Mouse (Mus musculus): ENCODE data around the gene Cfap61. TPM values are rescaled to one million over a fixed set of nuclear protein-coding genes. Genes with fewer than 3 reads are reported as not detected.

The Cfap61 gene
- polyA plus RNA-seq, 1 experiment from 2014 or later = 1.3 TPM

GRCm38 (mm10) chr2:146134275-146134674, 199.7 kb downstream of the Cfap61 start:
- no peak for ATAC-seq
- 88% methylated on average over 6 of the region's 6 CpGs for WGBS
- no peaks in the 10 kb centered on the region for H3K36me3 ChIP-seq (ENCODE audit: control insufficient read depth, insufficient read depth)

DNA sequence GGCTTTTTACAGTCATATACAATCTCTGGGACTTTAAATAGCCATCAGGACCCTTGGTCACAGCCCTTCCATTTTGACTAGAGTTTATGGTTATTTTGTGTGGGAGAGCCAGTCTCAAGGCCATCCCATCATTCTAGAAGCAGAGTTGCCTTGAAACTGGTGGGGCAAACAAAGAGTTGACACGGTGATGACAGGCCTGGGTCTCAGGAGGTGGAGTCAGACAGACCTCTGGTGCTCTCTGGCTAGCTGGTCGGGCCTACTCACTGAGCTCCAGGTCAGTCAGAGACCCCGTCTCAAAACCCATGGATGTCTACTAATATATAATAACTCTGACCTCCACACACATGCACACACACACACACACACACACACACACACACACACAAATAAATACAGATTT, 206.1 kb downstream of the Cfap61 start:
- Histone ChIP-seq H3K27me3 (replicated peaks; ENCODE audit: control insufficient read depth, insufficient read depth, low read length) (no peaks in the 10 kb centered on the region), H3K4me3 (replicated peaks; ENCODE audit: low read length) (no peak overlapping the region), H3K4me2 (ENCODE audit: low read length) (no peak overlapping the region), H3K9ac (replicated peaks; ENCODE audit: low read depth, low read length) (no peak overlapping the region), H3K27ac (ENCODE audit: low read length) (no peak overlapping the region), H3K9me3 (ENCODE audit: control insufficient read depth, low read length) (no peaks in the 10 kb centered on the region), H3K36me3 (ENCODE audit: control insufficient read depth, insufficient read depth) (no peaks in the 10 kb centered on the region), H3K4me1 (replicated peaks; ENCODE audit: control insufficient read depth, insufficient read depth, low read length) (no peaks in the 10 kb centered on the region)
- ATAC-seq = no peak
- WGBS = 85% methylated on average over 3 of the region's 3 CpGs

More at GRCm38 (mm10) chr2:146134275-146134674, 199.7 kb downstream of the Cfap61 start:
- H3K4me2 ChIP-seq (ENCODE audit: low read length) = no peak overlapping the region
- no peak overlapping the region for H3K4me3 ChIP-seq (replicated peaks; ENCODE audit: low read length)
- H3K4me1 ChIP-seq (replicated peaks; ENCODE audit: control insufficient read depth, insufficient read depth, low read length) = peaks cover under 1% of the 10 kb centered on the region; the same call in 1 of the 2 replicates
- H3K27ac ChIP-seq (ENCODE audit: low read length) = no peak overlapping the region
- H3K9me3 ChIP-seq (ENCODE audit: control insufficient read depth, low read length) = no peaks in the 10 kb centered on the region
- no peaks in the 10 kb centered on the region for H3K27me3 ChIP-seq (replicated peaks; ENCODE audit: control insufficient read depth, insufficient read depth, low read length)
- H3K9ac ChIP-seq (replicated peaks; ENCODE audit: low read depth, low read length) = no peak overlapping the region

DNA sequence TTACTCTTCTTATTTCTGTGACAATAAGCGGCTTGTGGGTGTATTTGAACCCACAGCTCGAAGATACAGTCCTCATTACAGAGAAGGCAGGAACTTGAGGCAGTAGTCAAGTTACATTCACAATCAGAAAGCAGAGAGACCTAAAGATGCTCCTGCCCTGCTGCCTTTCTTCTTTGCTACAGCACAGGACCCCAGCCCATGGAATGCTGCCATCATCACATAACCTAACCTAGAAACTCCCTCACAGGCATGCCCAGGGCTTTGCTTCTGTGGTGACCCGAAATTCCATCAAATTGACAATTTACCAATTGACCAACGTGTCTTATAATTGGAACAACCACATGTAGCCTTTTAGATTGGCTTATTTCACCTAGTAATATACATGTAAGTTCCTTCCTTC, 212.7 kb downstream of the Cfap61 start:
- no peak for ATAC-seq

DNA sequence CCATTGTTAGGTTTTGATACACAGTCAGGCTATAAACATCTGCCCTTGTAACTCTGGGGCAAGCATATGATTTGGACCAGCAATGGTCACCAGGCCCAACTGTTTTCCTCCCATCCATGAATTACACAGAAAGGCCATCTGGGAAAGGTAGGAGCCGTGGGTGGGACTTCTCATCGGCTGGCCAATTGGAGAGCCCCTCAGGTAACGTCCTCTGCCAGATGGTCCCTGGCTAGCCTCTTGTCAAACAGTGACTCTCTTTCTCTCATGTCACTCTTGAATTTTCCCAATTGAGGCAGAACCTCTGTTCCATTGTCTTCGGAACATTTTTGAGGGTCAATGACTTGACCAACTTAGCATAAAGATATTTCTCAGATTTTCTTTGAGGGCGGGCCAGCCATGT, 213.2 kb downstream of the Cfap61 start:
- Histone ChIP-seq H3K4me2 (ENCODE audit: low read length) (no peak overlapping the region), H3K36me3 (ENCODE audit: control insufficient read depth, insufficient read depth) (no peaks in the 10 kb centered on the region), H3K9me3 (ENCODE audit: control insufficient read depth, low read length) (no peaks in the 10 kb centered on the region), H3K4me3 (replicated peaks; ENCODE audit: low read length) (no peak overlapping the region), H3K27ac (ENCODE audit: low read length) (no peak overlapping the region), H3K4me1 (replicated peaks; ENCODE audit: control insufficient read depth, insufficient read depth, low read length) (0 out of 2 replicates have a peak, but pooled peaks cover 9% of the 10 kb centered on the region), H3K9ac (replicated peaks; ENCODE audit: low read depth, low read length) (no peak overlapping the region), H3K27me3 (replicated peaks; ENCODE audit: control insufficient read depth, insufficient read depth, low read length) (no peaks in the 10 kb centered on the region)
- ATAC-seq = no peak
- 94% methylated on average over 5 of the region's 5 CpGs for WGBS

More for the DNA sequence above, 212.7 kb downstream of the Cfap61 start:
- no peaks in the 10 kb centered on the region for H3K36me3 ChIP-seq (ENCODE audit: control insufficient read depth, insufficient read depth)
- H3K27ac ChIP-seq (ENCODE audit: low read length) = no peak overlapping the region
- no peak overlapping the region for H3K4me3 ChIP-seq (replicated peaks; ENCODE audit: low read length)
- H3K4me1 ChIP-seq (replicated peaks; ENCODE audit: control insufficient read depth, insufficient read depth, low read length) = 0 out of 2 replicates have a peak, but pooled peaks cover 9% of the 10 kb centered on the region
- no peak overlapping the region for H3K9ac ChIP-seq (replicated peaks; ENCODE audit: low read depth, low read length)
- H3K27me3 ChIP-seq (replicated peaks; ENCODE audit: control insufficient read depth, insufficient read depth, low read length) = no peaks in the 10 kb centered on the region
- no peaks in the 10 kb centered on the region for H3K9me3 ChIP-seq (ENCODE audit: control insufficient read depth, low read length)
- WGBS = 91% methylated on average over 4 of the region's 4 CpGs
- no peak overlapping the region for H3K4me2 ChIP-seq (ENCODE audit: low read length)

DNA sequence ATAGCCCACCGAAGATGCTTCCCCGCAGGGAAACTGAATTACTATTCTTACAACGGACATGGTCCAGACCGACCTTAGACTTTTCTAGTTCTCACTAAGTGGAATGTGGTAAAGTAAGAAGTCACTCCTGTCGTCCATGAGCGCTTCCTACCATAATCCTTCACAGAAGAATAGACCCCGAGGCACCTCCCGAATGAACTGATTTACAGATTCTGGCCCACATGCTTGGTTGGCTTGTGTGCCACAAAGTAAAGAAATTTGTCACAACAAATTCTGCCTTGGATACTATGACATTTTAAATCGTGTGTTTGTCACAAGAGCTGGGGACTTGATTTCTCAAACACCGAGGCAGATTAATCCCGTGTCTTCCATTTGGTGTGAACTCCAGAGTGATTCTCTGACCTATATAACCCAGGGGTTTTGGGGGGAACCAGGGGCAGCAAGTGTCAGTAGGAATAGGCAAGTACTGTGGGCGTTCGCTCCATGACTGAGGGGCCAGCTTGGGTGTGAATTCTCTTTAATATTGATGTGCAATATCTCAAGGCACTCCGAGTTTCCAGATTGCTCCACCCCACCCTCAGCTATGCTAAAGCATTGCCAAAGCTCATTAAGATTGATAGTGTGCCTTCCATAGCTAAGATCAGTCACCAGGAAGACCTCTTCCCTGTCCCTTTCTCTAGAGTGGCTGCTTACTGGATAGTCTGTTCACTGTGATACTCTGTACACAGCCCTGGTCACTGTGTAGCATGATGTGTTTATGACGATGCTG, 214.8 kb downstream of the Cfap61 start:
- no peak overlapping the region for H3K4me3 ChIP-seq (replicated peaks; ENCODE audit: low read length)
- no peak overlapping the region for H3K4me2 ChIP-seq (ENCODE audit: low read length)
- H3K27ac ChIP-seq (ENCODE audit: low read length) = peak overlapping the region; percentile 45; the same call in 1 of the 2 replicates
- peak; percentile 79 for ATAC-seq
- WGBS = 65% methylated on average over 15 of the region's 15 CpGs
- no peaks in the 10 kb centered on the region for H3K9me3 ChIP-seq (ENCODE audit: control insufficient read depth, low read length)
- H3K36me3 ChIP-seq (ENCODE audit: control insufficient read depth, insufficient read depth) = no peaks in the 10 kb centered on the region
- H3K27me3 ChIP-seq (replicated peaks; ENCODE audit: control insufficient read depth, insufficient read depth, low read length) = no peaks in the 10 kb centered on the region
- H3K4me1 ChIP-seq (replicated peaks; ENCODE audit: control insufficient read depth, insufficient read depth, low read length) = 0 out of 2 replicates have a peak, but pooled peaks cover 9% of the 10 kb centered on the region
- no peak overlapping the region for H3K9ac ChIP-seq (replicated peaks; ENCODE audit: low read depth, low read length)

GRCm38 (mm10) chr2:146168017-146168803, 233.6 kb downstream of the Cfap61 start:
- WGBS = 48% methylated on average over 14 of the region's 14 CpGs
- Histone ChIP-seq H3K9ac (replicated peaks; ENCODE audit: low read depth, low read length) (no peak overlapping the region), H3K4me2 (ENCODE audit: low read length) (no peak overlapping the region), H3K27me3 (replicated peaks; ENCODE audit: control insufficient read depth, insufficient read depth, low read length) (no peaks in the 10 kb centered on the region), H3K9me3 (ENCODE audit: control insufficient read depth, low read length) (no peaks in the 10 kb centered on the region), H3K36me3 (ENCODE audit: control insufficient read depth, insufficient read depth) (no peaks in the 10 kb centered on the region), H3K27ac (ENCODE audit: low read length) (no peak overlapping the region), H3K4me3 (replicated peaks; ENCODE audit: low read length) (no peak overlapping the region), H3K4me1 (replicated peaks; ENCODE audit: control insufficient read depth, insufficient read depth, low read length) (peaks cover 12% of the 10 kb centered on the region)
- ATAC-seq = peak; percentile 63

DNA sequence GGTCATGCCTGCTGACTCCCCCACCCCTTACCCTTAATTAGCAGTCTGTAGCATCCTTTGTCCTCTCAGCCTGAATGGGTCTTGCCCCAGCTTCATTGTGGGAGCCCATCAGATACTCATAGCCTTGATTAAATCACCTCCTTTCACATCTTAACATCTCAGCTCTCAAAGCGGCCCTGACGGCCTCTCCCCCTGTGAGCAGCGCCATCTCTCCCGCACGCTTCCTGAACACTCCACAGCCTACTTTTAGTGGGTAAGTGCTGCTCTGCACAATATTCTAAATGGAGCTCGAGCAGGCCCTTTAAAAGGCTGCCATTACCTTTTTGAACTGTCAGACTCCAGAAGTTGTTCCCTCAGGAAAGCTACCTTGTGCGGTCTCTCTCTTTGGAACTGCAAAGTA, 234.9 kb downstream of the Cfap61 start:
- WGBS = 31% methylated on average over 7 of the region's 7 CpGs
- Histone ChIP-seq H3K4me1 (replicated peaks; ENCODE audit: control insufficient read depth, insufficient read depth, low read length) (peaks cover 19% of the 10 kb centered on the region), H3K4me3 (replicated peaks; ENCODE audit: low read length) (no peak overlapping the region), H3K9me3 (ENCODE audit: control insufficient read depth, low read length) (no peaks in the 10 kb centered on the region), H3K27me3 (replicated peaks; ENCODE audit: control insufficient read depth, insufficient read depth, low read length) (no peaks in the 10 kb centered on the region), H3K9ac (replicated peaks; ENCODE audit: low read depth, low read length) (no peak overlapping the region), H3K36me3 (ENCODE audit: control insufficient read depth, insufficient read depth) (no peaks in the 10 kb centered on the region), H3K27ac (ENCODE audit: low read length) (no peak overlapping the region), H3K4me2 (ENCODE audit: low read length) (no peak overlapping the region)
- ATAC-seq = no peak

DNA sequence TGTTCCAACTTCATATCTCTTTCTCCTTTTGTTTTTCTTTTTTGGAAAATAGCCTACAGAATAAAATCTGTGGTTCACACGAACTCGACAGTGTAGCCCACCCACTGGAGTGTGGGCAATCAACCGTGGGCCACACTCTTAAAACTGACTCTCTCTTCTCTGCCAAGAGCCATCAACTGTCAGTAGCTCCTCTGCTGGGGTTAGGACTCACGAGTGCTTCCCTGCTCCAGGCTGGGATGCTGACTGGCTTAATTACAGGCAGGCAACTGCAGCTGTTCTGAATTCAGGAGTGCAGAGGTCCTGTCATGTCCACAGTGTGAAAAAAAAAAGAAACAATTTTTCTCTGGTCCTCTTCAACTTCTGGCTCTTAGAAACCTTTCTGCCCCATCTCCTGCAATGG, 237.5 kb downstream of the Cfap61 start:
- Histone ChIP-seq H3K4me2 (ENCODE audit: low read length) (no peak overlapping the region), H3K4me1 (replicated peaks; ENCODE audit: control insufficient read depth, insufficient read depth, low read length) (peaks cover 21% of the 10 kb centered on the region), H3K9me3 (ENCODE audit: control insufficient read depth, low read length) (no peaks in the 10 kb centered on the region), H3K9ac (replicated peaks; ENCODE audit: low read depth, low read length) (no peak overlapping the region), H3K27ac (ENCODE audit: low read length) (no peak overlapping the region), H3K4me3 (replicated peaks; ENCODE audit: low read length) (no peak overlapping the region), H3K36me3 (ENCODE audit: control insufficient read depth, insufficient read depth) (no peaks in the 10 kb centered on the region), H3K27me3 (replicated peaks; ENCODE audit: control insufficient read depth, insufficient read depth, low read length) (no peaks in the 10 kb centered on the region)
- WGBS = 14% methylated on average over 4 of the region's 4 CpGs
- no peak for ATAC-seq

DNA sequence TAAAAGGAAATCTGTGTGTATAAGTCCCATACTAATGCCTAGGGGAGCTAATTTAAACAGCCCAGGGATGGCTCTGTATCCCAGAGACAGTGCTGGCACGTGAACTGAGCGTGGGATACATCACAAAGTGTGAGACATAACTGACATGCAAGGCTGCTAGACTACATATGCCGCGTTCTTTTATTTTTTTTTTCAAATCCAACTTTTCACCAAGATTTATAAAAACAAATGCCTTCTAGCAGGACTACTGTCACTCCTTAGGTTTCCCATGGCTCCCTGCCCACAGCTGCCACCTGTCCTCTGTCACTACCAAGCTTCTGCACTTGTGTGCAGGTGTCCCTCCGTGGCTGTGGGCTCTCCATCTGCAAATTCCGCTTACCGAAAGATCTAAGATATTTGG, 239.6 kb downstream of the Cfap61 start:
- ATAC-seq = peak; percentile 96
- WGBS = 56% methylated on average over 7 of the region's 7 CpGs
- Histone ChIP-seq H3K27me3 (replicated peaks; ENCODE audit: control insufficient read depth, insufficient read depth, low read length) (no peaks in the 10 kb centered on the region), H3K9ac (replicated peaks; ENCODE audit: low read depth, low read length) (no peak overlapping the region), H3K4me2 (ENCODE audit: low read length) (no peak overlapping the region), H3K27ac (ENCODE audit: low read length) (no peak overlapping the region; the same call in 1 of the 2 replicates), H3K9me3 (ENCODE audit: control insufficient read depth, low read length) (no peaks in the 10 kb centered on the region), H3K4me3 (replicated peaks; ENCODE audit: low read length) (no peak overlapping the region), H3K36me3 (ENCODE audit: control insufficient read depth, insufficient read depth) (no peaks in the 10 kb centered on the region), H3K4me1 (replicated peaks; ENCODE audit: control insufficient read depth, insufficient read depth, low read length) (peaks cover 12% of the 10 kb centered on the region)
